Mouse (Mus musculus) C2C12 (cell line): Measurements from ENCODE around the gene Krt78.

Source experiments
- CEBPB ChIP-seq: IDR thresholded peaks from one replicate; pipeline ENCODE4 v1.6.1; 2011; ENCODE audit warnings: low read depth, mild to moderate bottlenecking, control low read depth, moderate library complexity
- CTCF ChIP-seq: IDR thresholded peaks from one replicate; pipeline ENCODE4 v1.5.1; 2011; ENCODE audit not compliant: control insufficient read depth, insufficient read depth, insufficient read length
- MAX ChIP-seq: IDR thresholded peaks from one replicate; pipeline ENCODE4 v1.6.1; 2011; ENCODE audit warnings: mild to moderate bottlenecking, control low read depth
- MYOD1 ChIP-seq: IDR thresholded peaks from one replicate; pipeline ENCODE4 v1.6.1; 2011; ENCODE audit warnings: low read depth; ENCODE audit not compliant: control insufficient read depth, insufficient read length
- MYOG ChIP-seq: IDR thresholded peaks from one replicate; pipeline ENCODE4 v1.6.1; 2011; ENCODE audit not compliant: control insufficient read depth, insufficient read length; ENCODE audit errors: extremely low read depth
- USF1 ChIP-seq: IDR thresholded peaks from one replicate; pipeline ENCODE4 v1.6.1; 2011; ENCODE audit warnings: low read depth, mild to moderate bottlenecking, control low read depth, moderate library complexity

DNA sequence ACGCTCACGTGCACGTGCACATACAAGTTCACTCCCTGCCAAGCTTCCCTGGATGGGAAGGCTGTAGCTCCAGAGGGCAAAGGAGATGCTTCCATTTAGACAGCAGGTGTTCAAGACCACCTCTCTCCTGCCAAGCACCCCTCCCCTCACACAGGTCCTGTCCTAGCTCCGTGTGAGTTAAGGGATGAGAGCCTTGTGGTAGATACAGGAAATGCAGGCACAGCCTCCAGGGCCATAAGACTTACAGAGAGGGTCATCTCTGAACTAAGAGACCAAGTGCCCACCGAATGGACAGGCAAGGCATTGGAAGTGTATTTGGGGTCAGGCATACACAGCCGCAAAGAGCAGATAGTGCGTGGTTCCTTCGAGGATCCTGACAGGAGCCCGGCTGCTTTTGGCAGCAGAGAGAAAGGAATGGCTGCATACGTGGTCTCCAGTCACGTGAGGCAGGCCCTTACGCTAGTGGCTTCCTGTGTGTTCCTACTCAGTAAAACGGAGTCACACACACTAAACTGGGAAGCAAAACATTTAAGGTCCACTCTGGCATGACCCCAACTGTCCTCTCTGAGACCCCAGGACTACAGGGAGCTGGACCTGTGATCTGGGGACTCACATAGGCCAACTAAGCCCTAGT is 29.3 kb upstream of the Krt78 start:
- TF ChIP-seq CTCF, result no peak
- TF ChIP-seq MYOG, result no peak
- no peak for TF ChIP-seq USF1
- TF ChIP-seq MYOD1, result no peak
- no peak for TF ChIP-seq MAX
- TF ChIP-seq CEBPB, result no peak
